Mouse (Mus musculus) cerebellum, adult 2 months (tissue): ENCODE results near the gene Cdcp1. TPM values are rescaled to one million over a fixed set of nuclear protein-coding genes. Genes with fewer than 3 reads are reported as not detected.

Experiments
- DNase-seq, 2 experiments: peaks; one replicate each; pipeline ENCODE4 v3.0.0; 2021
- H3K27ac ChIP-seq: fragments of 200-500 bp; 2 replicates; pipeline ENCODE4 v1.5.1; 2012; ENCODE audit warnings: low read length, control low read depth, inconsistent platforms; ENCODE audit not compliant: insufficient read depth
- H3K27me3 ChIP-seq: fragments of 200-500 bp; 2 replicates; pipeline ENCODE4 v1.6.1; 2012; ENCODE audit warnings: inconsistent platforms, mild to moderate bottlenecking, low read length, moderate library complexity; ENCODE audit not compliant: control insufficient read depth, insufficient read depth
- H3K4me1 ChIP-seq: fragments of 200-500 bp; 2 replicates; pipeline ENCODE4 v1.6.1; 2011; ENCODE audit warnings: low read length; ENCODE audit not compliant: control insufficient read depth, insufficient read depth
- H3K4me3 ChIP-seq: fragments of 200-500 bp; replicated peaks from 2 replicates; pipeline ENCODE3; 2011; ENCODE audit warnings: mild to moderate bottlenecking, low read depth, low read length, control low read depth; ENCODE audit not compliant: insufficient read depth
- CTCF ChIP-seq: fragments of 200-500 bp; IDR thresholded peaks from 2 replicates; pipeline ENCODE4 v1.5.1; 2011; ENCODE audit warnings: low read depth, mild to moderate bottlenecking, control low read depth, low read length, moderate library complexity, borderline replicate concordance; ENCODE audit not compliant: insufficient read depth
- POLR2A ChIP-seq: fragments of 200-500 bp; IDR thresholded peaks from 2 replicates; pipeline ENCODE4 v1.6.1; 2011; ENCODE audit warnings: low read length, control low read depth, borderline replicate concordance; ENCODE audit not compliant: insufficient read depth
- WGBS: fragments of 180-500 bp; shearing (Covaris S2); methylation state at CpG from one replicate; pipeline ENCODE4 v1.1.7; 2018; 5-methylcytosine and 5-hydroxymethylcytosine counted together
- polyA plus RNA-seq: library from polyadenylated mRNA; depleted of rRNA; stranded (reverse); fragments of >200 nt; gene quantifications from 2 replicates; pipeline ENCODE4 v1.2.3, GENCODE M21; 2012

The Cdcp1 gene
- polyA plus RNA-seq, 1 experiment: 0.05 TPM

- DNase-seq: no peak
- Histone ChIP-seq H3K4me3 (no peak overlapping the region), H3K27ac (no peak overlapping the region), H3K27me3 (no peaks in the 10 kb centered on the region), H3K4me1 (peaks cover 7% of the 10 kb centered on the region; the same call in 1 of the 2 replicates)
- WGBS: 94% methylated on average over 2 of the region's 2 CpGs
- TF ChIP-seq CTCF: no peak
- TF ChIP-seq POLR2A: no peak
Measured at GRCm38 (mm10) chr9:123206948-123207347, 8.9 kb downstream of the Cdcp1 start.

- TF ChIP-seq POLR2A: no peak
- TF ChIP-seq CTCF: no peak
- Histone ChIP-seq H3K27ac (no peak overlapping the region), H3K4me3 (no peak overlapping the region), H3K4me1 (peaks cover 7% of the 10 kb centered on the region; the same call in 1 of the 2 replicates), H3K27me3 (no peaks in the 10 kb centered on the region)
- DNase-seq: no peak
- WGBS: 69% methylated on average over 2 of the region's 2 CpGs
Measured at GRCm38 (mm10) chr9:123206526-123206925, 9.3 kb downstream of the Cdcp1 start.

- no peak overlapping the region for H3K27ac ChIP-seq
- H3K4me3 ChIP-seq: no peak overlapping the region
- no peaks in the 10 kb centered on the region for H3K4me1 ChIP-seq
- H3K27me3 ChIP-seq: no peaks in the 10 kb centered on the region
- WGBS: 45% methylated on average over 3 of the region's 3 CpGs
- no peak for DNase-seq
- TF ChIP-seq POLR2A: no peak
- TF ChIP-seq CTCF: no peak
Measured at GRCm38 (mm10) chr9:123200116-123200515, 15.7 kb downstream of the Cdcp1 start.

DNA sequence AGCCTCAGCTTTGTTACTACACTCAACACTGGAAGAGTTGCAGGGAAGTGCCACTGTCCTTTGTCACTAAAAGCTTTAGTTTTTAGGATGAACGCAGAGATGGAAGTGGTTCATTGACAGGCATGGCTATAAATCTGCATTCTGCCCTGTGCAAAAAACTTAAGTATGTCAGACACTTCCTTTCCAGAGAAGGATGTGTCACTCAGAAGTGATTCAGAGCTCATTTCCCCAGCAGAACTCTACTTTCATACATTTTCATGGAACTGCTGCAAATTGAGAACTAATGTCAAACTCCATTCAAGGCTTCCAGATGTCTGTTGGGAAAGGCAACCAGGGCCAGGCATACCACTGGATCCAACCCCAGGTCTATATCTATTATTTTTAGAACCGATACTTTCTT, 27.6 kb downstream of the Cdcp1 start:
- no peak overlapping the region for H3K4me3 ChIP-seq
- TF ChIP-seq CTCF: no peak
- TF ChIP-seq POLR2A: no peak
- no peak overlapping the region for H3K27ac ChIP-seq
- DNase-seq: no peak
- H3K4me1 ChIP-seq: no peaks in the 10 kb centered on the region
- no peaks in the 10 kb centered on the region for H3K27me3 ChIP-seq
- WGBS: 92% methylated on average over 2 of the region's 2 CpGs

GRCm38 (mm10) chr9:123187589-123187988, 28.2 kb downstream of the Cdcp1 start:
- Histone ChIP-seq H3K27me3 (no peaks in the 10 kb centered on the region), H3K4me3 (no peak overlapping the region), H3K4me1 (no peaks in the 10 kb centered on the region), H3K27ac (no peak overlapping the region)
- no peak for DNase-seq
- no peak for TF ChIP-seq POLR2A
- 97% methylated on average over 5 of the region's 5 CpGs for whole genome bisulfite sequencing

DNA sequence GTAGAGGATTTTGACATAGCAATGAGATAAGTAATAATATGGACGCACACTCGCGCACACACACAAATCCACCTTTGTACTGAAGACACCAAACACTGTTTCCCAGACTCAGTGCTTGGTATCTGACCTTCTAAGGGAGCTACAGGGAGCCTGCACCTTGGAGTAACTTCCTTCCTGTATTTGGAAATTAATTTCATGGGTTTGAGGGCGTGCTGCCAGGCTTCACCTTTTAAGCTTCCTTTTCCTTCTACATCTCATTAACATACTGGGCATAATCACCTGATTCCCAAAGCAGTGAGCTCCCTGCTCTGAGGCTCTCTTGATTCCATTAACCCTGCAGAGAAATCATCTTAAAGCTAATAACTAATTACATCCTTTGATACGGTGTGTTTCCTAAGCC, 29.7 kb downstream of the Cdcp1 start:
- Histone ChIP-seq H3K27ac (no peak overlapping the region), H3K4me1 (no peaks in the 10 kb centered on the region), H3K27me3 (no peaks in the 10 kb centered on the region), H3K4me3 (no peak overlapping the region)
- WGBS: 87% methylated on average over 5 of the region's 5 CpGs
- TF ChIP-seq POLR2A: no peak
- no peak for TF ChIP-seq CTCF
- no peak for DNase-seq

- Histone ChIP-seq H3K4me3 (no peak overlapping the region), H3K4me1 (no peaks in the 10 kb centered on the region), H3K27ac (no peak overlapping the region), H3K27me3 (no peaks in the 10 kb centered on the region)
- 26% methylated on average over 2 of the region's 2 CpGs for WGBS
- TF ChIP-seq POLR2A: no peak
- no peak for TF ChIP-seq CTCF
- no peak for DNase-seq
Measured at GRCm38 (mm10) chr9:123185546-123185945, 30.3 kb downstream of the Cdcp1 start.

GRCm38 (mm10) chr9:123183226-123183625, 32.6 kb downstream of the Cdcp1 start:
- no peaks in the 10 kb centered on the region for H3K4me1 ChIP-seq
- TF ChIP-seq CTCF: no peak
- no peak for TF ChIP-seq POLR2A
- H3K27ac ChIP-seq: no peak overlapping the region
- no peak overlapping the region for H3K4me3 ChIP-seq
- no peaks in the 10 kb centered on the region for H3K27me3 ChIP-seq
- DNase-seq: no peak
- WGBS: 71% methylated on average over 8 of the region's 8 CpGs
